Mouse (Mus musculus) large intestine, adult 2 months (tissue): ENCODE measurements around the gene Ppp6r2. TPM values are rescaled to one million over a fixed set of nuclear protein-coding genes. Genes with fewer than 3 reads are reported as not detected.

Experiments used
- DNase-seq: peaks from one replicate; pipeline ENCODE4 v3.0.0-alpha.2; 2012; ENCODE audit warnings: low read depth, low spot score
- WGBS: fragments of 180-500 bp; shearing (Covaris S2); methylation state at CpG from one replicate; pipeline ENCODE4 v1.1.7; 2018; 5-methylcytosine and 5-hydroxymethylcytosine counted together
- polyA plus RNA-seq: library from polyadenylated mRNA; depleted of rRNA; stranded (reverse); fragments of >200 nt; gene quantifications from 2 replicates; pipeline ENCODE4 v1.2.3, GENCODE M21; 2012

Ppp6r2 gene
- polyA plus RNA-seq, 1 experiment = 41.0 TPM

DNA sequence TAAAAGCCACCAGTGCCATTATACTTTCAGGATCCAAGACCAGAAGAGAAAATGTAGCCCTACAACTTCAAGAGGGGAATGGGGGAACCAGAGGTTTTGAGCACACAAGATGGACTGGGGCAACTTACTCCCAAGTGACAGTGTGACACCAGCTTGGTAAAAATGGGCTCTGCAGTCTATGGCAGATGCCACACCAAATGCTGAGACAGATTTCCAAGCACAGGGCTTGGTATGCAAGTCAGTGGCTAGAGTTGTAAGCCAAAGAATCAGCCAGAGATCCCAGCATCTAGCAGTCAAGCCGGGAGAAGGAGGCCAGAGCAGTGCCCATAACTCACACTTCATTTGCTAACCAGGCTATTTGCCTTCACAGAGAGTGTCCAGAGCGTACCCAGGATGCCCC, 86.3 kb downstream of the Ppp6r2 start:
- DNase-seq = no peak
- WGBS = 100% methylated on average over 2 of the region's 2 CpGs

DNA sequence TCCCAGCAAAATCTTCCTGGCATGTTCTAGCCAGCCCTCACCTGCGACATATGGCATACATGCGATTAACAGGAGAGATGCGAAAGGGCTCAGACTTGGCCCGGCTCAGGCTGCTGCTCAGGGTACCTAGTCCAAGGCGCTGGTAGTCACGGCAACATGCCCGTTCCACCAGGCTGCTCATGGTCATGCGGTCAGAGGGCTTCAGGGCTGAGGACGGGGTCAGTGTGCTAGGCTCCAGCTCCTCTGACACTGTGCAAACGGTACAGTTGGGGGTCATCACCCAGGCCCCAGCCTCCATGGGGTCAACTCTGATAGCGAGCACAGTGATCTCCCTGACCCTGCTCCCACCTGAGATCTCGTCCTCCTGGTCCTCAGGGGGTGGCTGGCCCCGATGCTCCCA, 88.8 kb downstream of the Ppp6r2 start:
- WGBS = 91% methylated on average over 13 of the region's 13 CpGs
- no peak for DNase-seq

DNA sequence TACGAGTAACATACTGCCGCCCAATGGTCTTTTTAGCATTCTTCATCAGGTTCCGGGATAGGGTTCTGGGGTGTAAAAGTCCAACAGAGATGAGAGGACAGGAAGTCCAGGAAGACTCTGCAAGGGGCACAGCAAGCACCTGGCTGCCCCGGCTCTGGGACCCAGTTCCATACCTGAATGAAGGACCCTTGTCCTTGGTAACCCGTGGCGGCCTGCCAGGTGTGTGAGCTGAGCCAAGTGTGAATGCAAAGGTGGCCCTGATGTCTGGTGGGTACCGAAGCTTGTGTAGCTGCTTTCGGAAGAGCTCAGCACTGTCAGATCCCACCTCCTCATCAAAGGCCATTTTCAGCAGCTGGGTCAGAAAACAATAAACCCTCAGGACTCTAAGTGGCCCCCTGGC, 89.2 kb downstream of the Ppp6r2 start:
- DNase-seq = no peak
- 92% methylated on average over 8 of the region's 8 CpGs for WGBS

DNA sequence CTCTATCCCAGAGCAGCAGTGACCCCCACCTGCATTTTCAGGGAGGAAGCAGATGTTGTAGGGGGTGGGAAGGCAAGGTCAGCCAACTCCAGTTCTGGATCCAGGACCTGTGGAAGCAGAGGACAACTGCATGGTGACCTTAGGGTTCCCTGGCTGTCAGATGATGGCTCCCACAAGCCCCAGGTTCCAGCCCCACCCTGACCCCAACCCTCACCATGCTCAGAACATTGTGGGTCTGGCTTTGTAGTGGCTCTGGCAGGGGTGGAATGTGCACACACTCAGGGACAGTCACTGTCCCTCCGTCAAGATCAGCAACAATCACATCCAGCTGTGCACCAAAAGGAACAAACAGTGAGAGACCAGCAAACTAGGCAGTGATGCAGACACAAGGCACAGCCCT, 94.6 kb downstream of the Ppp6r2 start:
- WGBS = 92% methylated on average over 1 of the region's 1 CpGs
- DNase-seq = no peak

DNA sequence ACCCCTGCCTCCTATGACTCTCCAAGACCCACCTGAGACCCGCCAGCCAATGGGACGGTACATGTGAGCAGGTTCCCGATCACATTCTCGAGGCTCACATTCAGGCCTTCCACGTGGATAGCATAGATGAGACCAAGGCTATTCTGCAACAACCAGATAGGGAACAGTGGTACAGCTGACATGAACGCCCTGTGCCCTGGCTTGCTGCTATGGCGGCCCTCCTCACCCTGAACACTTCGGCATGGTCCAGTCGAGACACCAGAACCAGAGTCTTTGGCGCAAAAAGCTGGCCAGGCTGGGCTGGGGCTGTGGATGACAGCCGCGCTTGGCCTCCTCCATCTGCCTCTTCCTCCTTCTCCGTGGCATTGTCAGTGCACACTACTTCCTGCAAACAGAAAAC, 96.1 kb downstream of the Ppp6r2 start:
- WGBS = 89% methylated on average over 13 of the region's 13 CpGs
- DNase-seq = no peak

DNA sequence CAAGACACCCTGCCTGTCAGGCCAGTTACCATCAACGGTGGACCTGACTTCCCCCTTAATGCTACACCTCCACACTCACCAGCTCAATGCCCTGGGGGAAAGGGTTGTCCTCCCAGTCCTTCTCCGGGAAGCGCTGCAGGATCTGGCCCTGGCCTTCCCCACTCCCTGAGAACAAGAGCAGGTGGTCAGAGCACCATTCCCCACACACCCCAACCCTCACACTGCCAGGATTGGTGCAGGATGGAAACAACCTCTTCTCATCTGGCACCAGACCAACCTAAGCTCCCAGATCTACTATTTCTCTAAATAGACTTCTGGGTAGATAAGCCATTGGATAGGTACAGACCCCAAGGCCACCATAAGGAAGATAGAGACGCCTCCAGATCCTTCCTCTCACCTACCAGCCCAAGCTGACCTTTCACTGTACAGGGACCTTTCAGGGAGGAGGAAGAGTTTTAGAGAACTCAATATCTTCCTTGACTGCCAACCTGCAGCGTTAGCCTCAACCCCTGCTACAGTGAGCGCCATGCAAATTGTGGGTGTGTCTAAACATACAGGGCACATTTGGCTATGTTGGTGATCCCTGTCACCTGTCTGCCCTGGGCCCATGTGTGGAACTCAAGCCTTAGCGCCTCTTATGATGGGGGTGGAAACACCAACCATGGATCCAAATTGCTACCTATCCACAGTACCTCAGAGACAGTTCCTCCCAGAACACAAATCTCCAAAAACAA, 97.2 kb downstream of the Ppp6r2 start:
- no peak for DNase-seq
- WGBS = 45% methylated on average over 7 of the region's 7 CpGs

DNA sequence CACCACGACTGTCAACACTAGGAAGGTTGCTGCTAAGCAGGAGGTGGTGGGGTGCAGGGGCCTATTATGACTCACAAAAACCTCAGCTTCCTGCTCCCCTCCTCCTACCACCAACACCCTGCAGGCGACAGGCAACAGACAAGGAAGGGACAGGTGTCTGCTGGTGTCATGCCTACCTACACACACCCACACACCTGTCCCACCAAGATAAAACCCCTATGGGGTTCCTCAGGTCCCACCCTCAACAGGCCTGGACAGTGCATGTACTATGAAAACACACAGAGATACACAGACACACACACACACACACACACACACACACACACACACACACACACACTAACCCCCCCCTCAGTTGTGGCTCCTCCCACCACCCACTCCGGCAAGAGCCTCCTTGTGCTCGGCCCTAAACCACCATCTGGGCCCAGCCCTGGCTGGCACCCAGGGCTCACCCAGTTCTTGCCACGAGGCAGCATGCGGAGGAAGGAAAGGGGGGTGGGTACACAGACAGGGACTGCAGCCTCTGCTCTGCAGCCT, 98.7 kb downstream of the Ppp6r2 start:
- no peak for DNase-seq
- WGBS = 9% methylated on average over 6 of the region's 6 CpGs

DNA sequence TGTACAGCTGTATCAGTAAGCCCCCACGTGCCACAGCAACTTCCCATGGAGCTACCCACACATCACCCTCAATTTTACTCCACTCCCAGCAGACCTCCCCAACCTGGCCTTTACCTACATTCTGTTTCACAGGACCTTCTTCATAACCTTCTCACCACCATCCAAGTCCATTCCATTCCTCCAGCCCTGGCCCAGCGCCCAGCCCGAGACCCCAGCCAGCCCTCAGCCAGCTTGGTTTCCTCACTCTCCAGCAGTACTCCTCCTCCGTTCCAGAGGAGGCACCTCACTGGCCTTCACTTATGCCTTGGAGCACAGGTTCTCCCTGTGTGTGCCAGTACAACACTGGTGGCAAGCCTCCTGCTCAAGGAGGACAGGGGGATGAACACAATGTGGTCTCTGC, 102.0 kb downstream of the Ppp6r2 start:
- 74% methylated on average over 4 of the region's 4 CpGs for WGBS

DNA sequence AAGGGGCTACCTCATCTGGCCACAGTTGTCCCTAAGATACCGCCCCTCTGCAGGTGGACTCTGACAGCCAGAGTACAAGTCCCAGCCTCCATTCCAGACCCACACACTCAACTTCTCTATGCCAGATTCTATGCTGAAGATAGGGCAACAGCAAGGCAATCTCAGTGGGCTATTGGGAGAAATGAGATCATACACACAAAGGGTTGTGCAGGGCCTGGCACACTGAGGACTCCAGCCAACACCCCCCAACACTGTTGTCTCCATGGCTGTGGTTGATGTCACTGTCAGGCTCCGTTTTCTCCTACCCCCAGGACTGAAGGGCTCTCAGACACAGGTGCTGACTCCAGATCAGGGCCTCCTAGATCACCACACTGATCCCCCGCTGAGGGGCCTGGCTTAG, 102.8 kb downstream of the Ppp6r2 start:
- DNase-seq = no peak
- WGBS = 27% methylated on average over 3 of the region's 3 CpGs

More for the DNA sequence above, 102.0 kb downstream of the Ppp6r2 start:
- DNase-seq = no peak

DNA sequence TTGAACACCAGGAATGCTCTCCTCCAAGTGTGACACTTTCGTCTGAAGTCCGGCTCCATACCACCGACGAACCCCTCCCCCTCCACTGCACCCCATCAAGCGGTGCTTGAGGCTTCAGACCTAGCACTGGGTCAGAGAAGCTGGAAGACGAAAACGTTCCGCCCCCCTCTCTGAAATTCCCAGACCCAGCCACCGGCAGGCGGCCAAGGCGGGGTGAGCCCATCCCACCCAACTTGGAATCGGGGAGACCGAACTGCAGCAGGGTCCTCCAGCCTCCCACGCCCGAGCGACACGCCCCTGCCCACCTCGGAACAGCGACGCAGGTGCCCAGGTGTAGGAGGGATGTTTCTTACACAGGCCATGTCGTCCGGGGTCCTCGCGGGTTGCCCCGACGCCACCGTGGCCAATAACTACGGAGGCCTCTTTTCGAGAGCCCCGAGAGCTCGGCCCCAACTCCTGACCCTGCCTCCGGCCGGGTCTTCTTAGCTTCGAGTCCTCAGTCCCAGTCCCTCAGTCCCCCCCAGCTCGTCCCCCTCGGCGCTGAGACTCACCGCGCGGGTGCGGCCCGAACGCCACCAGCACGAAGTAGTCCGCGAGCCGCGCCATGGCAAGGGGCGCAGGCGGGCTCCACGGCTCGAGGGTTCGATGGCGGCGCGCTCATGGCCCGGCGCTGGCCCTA, 103.3 kb downstream of the Ppp6r2 start:
- DNase-seq = no peak
- under 1% methylated on average over 58 of the region's 58 CpGs for WGBS

DNA sequence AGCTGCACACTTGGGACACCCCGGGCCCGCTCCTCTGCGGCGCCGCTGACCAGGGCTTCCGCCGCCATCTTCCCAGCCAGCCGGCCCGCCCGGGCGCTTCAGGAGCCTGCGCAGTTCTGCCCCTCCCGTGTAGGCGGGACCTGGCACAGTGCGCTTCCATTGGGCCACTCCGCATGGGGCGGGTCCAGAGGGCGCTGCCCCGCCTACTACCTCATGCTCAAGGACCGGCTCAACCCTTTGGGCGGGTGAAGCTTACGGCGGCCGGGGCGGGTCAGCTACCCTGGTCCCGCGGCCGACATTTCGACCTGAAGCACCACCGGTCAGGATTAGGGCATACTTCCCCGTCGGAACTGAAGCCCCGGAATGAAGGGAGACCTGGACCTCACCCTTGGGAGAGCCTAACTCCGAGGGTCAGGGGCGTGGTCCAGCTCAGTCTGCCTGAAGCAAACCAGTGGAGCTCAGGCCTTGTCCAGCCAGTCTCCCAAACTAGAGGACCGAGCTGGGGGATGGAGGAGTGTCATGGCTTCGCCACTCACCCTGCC, 103.9 kb downstream of the Ppp6r2 start, which contains the start of gene Sbf1:
Sbf1 (minus strand) TSS at position 122 of the 542 bp plus-strand sequence.
- WGBS = under 1% methylated on average over 37 of the region's 37 CpGs

DNA sequence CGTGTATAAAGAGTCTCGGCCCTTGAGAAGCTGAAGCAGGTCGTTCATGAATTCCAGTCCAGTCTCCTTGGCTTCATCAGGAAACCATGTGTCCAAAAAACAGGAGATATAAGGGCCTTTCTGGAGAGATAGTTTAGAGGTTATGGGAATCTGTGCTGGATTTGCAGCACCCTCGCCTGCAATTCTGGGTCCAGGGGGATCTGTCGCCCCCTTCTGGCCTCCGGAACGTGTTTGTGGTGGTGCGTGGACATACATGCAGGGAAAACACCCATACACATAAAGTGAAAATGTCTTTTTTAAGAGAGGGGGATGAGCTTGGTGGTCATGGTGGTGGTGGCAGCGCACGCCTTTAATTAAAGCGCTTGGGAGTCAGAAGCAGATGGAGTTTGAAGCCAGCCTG, 104.8 kb downstream of the Ppp6r2 start:
- DNase-seq = no peak
- WGBS = 83% methylated on average over 11 of the region's 11 CpGs

More for the DNA sequence above, 103.9 kb downstream of the Ppp6r2 start, which contains the start of gene Sbf1:
- peak; percentile 83 for DNase-seq

DNA sequence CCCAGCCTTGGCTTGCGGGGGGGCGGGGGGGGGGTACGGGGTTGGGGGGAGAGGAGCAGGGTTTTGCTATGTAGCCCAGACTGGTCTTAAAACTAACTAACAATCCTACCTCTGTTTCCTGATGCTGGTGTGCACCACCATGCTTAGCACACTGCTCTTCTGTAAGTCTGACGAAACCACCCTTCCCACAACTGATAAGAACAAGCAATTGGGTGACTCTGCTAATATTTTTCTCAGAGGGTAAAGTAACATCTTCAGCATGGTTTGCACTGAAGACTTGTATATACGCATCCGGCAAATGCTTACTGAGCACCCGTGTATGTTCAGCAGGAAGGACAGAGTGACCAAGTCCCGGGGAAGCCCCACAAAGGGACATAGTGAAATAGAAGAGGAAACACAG, 109.9 kb downstream of the Ppp6r2 start:
- DNase-seq = no peak
- WGBS = 67% methylated on average over 8 of the region's 8 CpGs

DNA sequence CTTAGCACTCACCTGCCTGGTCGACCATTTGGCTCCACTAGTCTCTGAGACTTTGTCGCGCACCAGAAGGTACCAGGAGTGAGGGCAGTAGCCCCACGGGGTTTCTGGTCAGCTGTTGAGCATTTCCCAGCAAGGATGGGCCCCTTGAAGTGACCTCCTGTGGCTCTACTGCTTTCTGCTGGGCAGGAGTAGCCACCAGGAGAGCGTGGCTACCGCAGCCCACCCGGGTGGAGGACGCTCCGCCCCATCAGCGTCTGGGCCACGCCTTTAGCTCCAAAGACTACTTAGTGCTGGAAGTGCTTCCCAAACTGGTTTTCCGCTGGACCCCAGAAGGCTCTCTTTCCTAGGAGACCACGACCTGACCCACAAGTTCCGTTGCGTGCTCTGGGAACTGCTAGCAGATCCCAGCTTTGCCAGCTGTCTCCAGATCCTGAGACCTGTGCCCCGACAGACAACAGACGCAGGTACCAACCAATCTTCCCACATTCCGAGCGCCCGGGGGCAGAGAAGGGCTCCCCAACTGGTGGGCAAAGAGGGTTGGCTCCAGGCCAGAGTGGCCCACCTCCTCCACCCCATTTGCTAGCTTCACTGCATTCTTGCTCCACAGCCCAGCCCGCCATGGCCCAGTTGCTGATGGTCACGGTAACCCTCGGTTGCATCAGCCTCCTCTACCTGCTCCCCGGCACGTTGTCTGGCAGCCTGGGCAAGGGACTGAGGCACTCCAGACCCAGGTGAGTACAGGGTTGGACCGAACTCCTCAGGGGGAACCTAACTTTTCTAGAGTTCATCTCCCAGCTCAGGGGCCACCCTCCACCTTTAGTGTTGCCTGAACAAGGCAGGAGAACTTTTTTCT, 111.5 kb downstream of the Ppp6r2 start, which contains the start of gene Adm2:
Adm2 (plus strand) TSS at position 51 of the 853 bp plus-strand sequence.
- DNase-seq = no peak

DNA sequence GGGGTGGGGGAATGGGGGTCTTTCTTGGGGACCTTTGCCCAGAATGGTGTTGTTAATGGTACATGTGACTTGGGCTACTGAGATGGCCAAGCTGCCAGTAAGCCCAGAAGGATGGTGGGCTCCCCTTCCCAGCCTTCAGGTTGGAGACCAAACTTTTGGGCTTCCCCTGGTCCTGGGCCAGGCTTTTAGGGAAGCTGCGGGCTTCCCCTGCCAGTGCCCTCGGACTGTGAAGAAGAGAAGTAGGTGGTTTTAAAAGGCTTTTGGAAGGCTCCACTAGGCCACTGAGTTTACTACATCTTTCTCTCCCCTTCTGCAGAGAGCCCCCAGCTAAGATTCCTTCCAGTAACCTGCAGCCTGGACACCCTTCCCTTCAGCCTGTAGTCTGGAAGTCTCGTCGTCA, 112.3 kb downstream of the Ppp6r2 start:
- DNase-seq = no peak
- 89% methylated on average over 4 of the region's 4 CpGs for WGBS

More for the DNA sequence above, 111.5 kb downstream of the Ppp6r2 start, which contains the start of gene Adm2:
- 12% methylated on average over 26 of the region's 26 CpGs for WGBS

DNA sequence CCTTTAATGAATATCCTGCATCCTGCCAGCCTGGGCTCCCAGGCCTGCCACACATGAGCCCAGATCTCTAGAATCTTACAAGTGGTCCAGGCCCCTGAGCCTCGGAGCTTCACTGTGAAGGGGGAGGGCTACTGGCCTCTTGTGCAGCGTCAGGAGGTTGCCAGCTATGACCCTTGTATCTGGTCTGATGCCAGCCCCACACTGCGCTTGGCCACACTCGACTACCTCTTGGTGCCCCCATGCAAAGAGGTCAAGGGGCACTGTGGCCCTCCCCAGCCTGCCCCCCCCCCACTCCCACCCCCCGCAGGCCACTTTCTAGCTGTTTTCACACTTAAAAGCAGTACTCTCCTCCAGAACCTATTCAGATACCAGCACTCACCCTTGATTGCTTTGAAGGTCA, 115.1 kb downstream of the Ppp6r2 start:
- 60% methylated on average over 5 of the region's 5 CpGs for WGBS

DNA sequence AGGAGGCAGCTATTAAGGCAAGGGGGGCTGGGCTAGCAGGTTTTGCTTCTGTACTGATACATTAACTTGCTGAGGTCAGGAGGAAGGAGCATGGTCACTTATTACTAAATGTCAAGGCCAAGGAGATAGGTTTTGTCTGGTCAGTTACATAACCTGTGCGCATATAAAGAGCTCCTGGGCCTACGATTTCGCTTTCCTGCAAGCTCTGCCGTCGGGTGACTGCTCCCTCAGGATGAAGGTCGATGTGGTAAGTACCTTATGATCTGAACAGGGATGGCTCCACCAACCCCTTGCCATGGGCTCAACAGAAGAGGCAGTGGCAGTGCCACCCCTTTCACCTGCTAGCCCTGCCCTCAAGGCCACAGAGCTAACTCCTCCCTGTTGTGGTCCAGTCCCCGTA, 122.9 kb downstream of the Ppp6r2 start, which contains the start of gene Miox:
Miox (plus strand) TSS at position 128 of the 400 bp plus-strand sequence.
- WGBS = 77% methylated on average over 7 of the region's 7 CpGs
- no peak for DNase-seq

More for the DNA sequence above, 115.1 kb downstream of the Ppp6r2 start:
- DNase-seq = no peak

DNA sequence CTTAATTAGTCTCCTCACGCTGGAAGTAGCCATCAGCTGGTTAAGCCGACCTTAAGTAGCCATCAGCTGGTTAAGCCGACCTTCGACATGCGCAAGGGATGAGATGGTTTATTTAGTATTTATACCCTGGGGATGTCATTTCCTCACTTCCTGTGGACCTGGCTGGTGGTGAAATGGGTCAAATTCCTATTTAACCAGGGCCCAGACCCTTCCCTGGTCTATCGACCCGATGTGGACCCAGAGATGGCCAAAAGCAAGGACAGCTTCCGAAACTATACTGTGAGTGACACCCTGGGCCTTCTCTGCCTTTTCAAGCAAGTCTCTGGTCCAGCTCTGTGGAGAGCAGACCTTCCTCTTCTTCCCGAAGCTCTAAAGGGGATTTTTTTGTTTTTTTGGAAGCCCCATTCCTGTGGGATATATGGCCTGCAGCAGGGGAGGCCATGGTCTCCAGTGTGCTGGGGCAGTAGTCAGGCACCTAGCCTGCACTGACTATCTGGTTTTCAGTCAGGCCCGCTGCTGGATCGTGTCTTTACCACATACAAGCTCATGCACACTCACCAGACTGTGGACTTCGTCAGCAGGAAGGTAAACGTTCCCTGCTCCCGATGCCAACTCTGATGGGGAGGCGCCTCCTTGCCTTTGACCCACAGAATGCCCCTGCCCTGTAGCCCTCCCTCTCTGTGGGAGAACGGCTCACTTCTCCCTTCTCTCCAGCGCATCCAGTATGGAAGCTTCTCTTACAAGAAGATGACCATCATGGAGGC, 123.6 kb downstream of the Ppp6r2 start:
- WGBS = 68% methylated on average over 17 of the region's 17 CpGs
- DNase-seq = no peak

DNA sequence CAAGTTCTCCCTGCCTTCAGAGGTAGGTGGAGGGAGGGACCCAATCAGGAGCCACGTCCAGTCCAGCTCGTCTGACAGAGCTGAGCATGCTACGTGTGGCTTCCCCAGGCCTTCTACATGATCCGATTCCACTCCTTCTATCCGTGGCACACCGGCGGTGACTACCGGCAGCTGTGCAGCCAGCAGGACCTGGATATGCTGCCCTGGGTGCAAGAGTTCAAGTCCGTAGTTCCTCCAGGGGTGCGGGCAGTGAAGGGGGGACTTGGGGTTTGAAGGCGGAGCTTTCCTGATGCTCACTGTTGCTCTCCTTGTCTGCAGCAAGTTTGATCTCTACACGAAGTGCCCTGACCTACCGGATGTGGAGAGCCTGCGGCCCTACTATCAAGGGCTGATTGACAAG, 125.1 kb downstream of the Ppp6r2 start:
- 83% methylated on average over 14 of the region's 14 CpGs for WGBS
- no peak for DNase-seq
